Mouse (Mus musculus) forebrain, embryonic 16.5 days (tissue): ENCODE results near the gene Lmnb2. TPM values are rescaled to one million over a fixed set of nuclear protein-coding genes. Genes with fewer than 3 reads are reported as not detected.

Experiments
- ATAC-seq: fragments of 200-750 bp; cut with Nextera tagmentation; 2 replicates; pipeline ENCODE4 v1.8.0; 2017; ENCODE audit warnings: mild to moderate bottlenecking, moderate library complexity
- H3K27ac ChIP-seq: fragments of 300-500 bp; sonication (generic); 2 replicates; pipeline ENCODE4 v1.5.1; 2014; ENCODE audit warnings: low read length, control low read depth
- H3K27me3 ChIP-seq: fragments of 300-500 bp; sonication (generic); replicated peaks from 2 replicates; pipeline ENCODE4 v1.6.1; 2014; ENCODE audit warnings: low read length; ENCODE audit not compliant: control insufficient read depth, insufficient read depth
- H3K36me3 ChIP-seq: fragments of 300-500 bp; sonication (generic); 2 replicates; pipeline ENCODE4 v1.6.1; 2014; ENCODE audit not compliant: control insufficient read depth, insufficient read depth
- H3K4me1 ChIP-seq: fragments of 300-500 bp; sonication (generic); replicated peaks from 2 replicates; pipeline ENCODE4 v1.6.1; 2014; ENCODE audit warnings: low read length; ENCODE audit not compliant: control insufficient read depth, insufficient read depth
- H3K4me2 ChIP-seq: fragments of 300-500 bp; sonication (generic); 2 replicates; pipeline ENCODE4 v1.6.1; 2014; ENCODE audit warnings: mild to moderate bottlenecking, low read length, control low read depth
- H3K4me3 ChIP-seq: fragments of 300-500 bp; sonication (generic); replicated peaks from 2 replicates; pipeline ENCODE4 v1.5.1; 2014; ENCODE audit warnings: mild to moderate bottlenecking, low read length, control low read depth
- H3K9ac ChIP-seq: fragments of 300-500 bp; sonication (generic); replicated peaks from 2 replicates; pipeline ENCODE4 v1.6.1; 2014; ENCODE audit warnings: low read depth, low read length, control low read depth
- H3K9me3 ChIP-seq: fragments of 300-500 bp; sonication (generic); 2 replicates; pipeline ENCODE4 v1.6.1; 2016; ENCODE audit warnings: low read length; ENCODE audit not compliant: control insufficient read depth
- WGBS: fragments of 180-500 bp; shearing (Covaris S2); extraction: QIAGEN DNeasy Blood & Tissue Kit; methylation state at CpG from one replicate; pipeline ENCODE4 v1.1.7; 2014; 5-methylcytosine and 5-hydroxymethylcytosine counted together
- polyA plus RNA-seq: library from polyadenylated mRNA; unstranded; fragments of >200 nt; fragmentation: Nextera tagmentation; extraction: Ambion mirVana; gene quantifications from 2 replicates; pipeline ENCODE4 v1.2.1, GENCODE M21; 2015

Gene Lmnb2
- polyA plus RNA-seq, 1 experiment from 2014 or later = 59.8 TPM

DNA sequence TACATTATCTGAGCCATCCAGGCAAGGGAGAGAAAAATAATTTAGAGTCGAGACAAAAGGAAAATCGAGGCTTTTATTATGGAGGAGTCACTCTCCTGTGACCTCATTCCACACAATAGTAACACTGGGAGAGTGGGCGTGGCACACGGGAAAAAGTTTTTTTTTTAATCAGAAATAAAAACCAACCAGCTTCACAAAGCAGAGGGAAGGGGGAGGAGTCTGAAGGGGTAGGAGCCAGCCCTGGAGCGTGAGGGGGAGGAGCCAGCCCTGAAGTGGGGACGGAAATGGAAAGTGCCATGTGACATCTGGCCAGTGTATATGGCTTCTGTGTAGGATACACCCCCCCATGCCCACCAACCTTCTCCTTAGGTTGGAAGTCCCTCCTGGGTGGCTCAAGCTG, 30.5 kb upstream of the Lmnb2 start:
- WGBS = 26% methylated on average over 6 of the region's 6 CpGs

DNA sequence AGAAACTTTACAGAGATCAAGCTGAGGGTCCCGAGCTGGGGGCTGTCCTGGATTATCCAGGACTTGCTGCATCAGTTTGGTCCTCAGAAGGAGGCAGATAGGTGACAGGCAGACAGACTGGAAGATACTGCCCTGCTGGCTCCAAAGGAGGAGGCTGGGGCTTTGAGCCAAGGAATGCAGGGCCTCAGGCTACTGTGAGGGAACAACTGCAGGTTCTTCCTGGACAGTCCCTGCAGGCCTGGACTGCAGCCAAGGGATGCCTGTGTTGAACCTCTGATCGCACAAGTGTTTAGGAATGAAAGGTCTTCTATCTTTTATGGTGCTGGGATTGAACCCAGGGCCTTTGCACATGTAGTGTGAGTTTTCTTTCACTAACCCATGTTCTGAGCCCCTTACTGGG, 29.8 kb upstream of the Lmnb2 start:
- Histone ChIP-seq H3K4me1 (no peaks in the 10 kb centered on the region), H3K4me2 (no peak overlapping the region), H3K9ac (no peak overlapping the region), H3K4me3 (no peak overlapping the region), H3K27ac (no peak overlapping the region), H3K27me3 (no peaks in the 10 kb centered on the region), H3K36me3 (no peaks in the 10 kb centered on the region), H3K9me3 (no peaks in the 10 kb centered on the region)
- no peak for ATAC-seq
- WGBS = 35% methylated on average over 2 of the region's 2 CpGs

More for the DNA sequence above, 30.5 kb upstream of the Lmnb2 start:
- Histone ChIP-seq H3K4me2 (no peak overlapping the region), H3K4me1 (no peaks in the 10 kb centered on the region), H3K27ac (no peak overlapping the region), H3K4me3 (no peak overlapping the region), H3K9me3 (no peaks in the 10 kb centered on the region), H3K36me3 (no peaks in the 10 kb centered on the region), H3K27me3 (no peaks in the 10 kb centered on the region), H3K9ac (no peak overlapping the region)
- ATAC-seq = no peak

DNA sequence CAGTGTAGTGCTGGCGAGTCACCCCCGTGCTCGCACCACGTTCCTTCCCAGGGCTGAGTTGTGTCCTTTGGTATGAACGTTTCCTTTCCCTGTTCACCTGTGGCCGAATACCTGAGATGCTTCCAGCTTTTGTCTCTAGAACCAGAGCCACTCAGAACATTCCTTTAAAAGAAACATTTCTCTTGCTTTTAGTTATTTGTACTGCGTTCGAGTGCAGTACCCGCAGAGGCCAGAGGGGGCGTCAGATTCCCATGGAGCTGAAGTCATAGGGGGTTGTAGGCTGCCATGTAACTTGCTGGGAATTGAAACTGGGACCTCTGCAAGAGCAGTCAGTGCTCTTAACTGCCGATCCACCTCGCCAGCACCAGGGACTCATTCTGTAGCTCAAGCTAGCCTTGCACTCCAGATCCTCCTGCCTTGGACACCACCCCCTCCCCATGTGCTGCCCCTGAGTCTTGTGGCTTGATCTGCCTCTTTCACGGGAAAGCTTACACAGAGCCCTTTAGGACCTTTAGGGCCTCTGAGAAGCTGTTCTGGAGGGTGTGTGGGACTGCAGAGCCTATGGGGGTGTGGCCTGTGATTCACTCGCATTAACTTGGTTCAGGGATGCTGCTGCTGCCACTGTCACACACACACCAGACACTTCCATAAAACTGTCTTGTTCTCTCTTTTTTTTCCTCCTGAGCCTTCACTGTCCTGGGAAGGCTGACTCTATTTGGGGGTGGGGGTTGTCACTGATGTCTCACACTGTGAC, 28.8 kb upstream of the Lmnb2 start:
- Histone ChIP-seq H3K27me3 (no peaks in the 10 kb centered on the region), H3K4me3 (no peak overlapping the region), H3K9me3 (no peaks in the 10 kb centered on the region), H3K27ac (no peak overlapping the region), H3K4me1 (no peaks in the 10 kb centered on the region), H3K4me2 (no peak overlapping the region), H3K9ac (no peak overlapping the region), H3K36me3 (no peaks in the 10 kb centered on the region)
- WGBS = 64% methylated on average over 14 of the region's 14 CpGs
- ATAC-seq = no peak

GRCm38 (mm10) chr10:80944231-80944630, 26.2 kb upstream of the Lmnb2 start:
- H3K9ac ChIP-seq = no peak overlapping the region
- no peaks in the 10 kb centered on the region for H3K27me3 ChIP-seq
- H3K4me3 ChIP-seq = no peak overlapping the region
- H3K36me3 ChIP-seq = no peaks in the 10 kb centered on the region
- peaks cover 17% of the 10 kb centered on the region for H3K4me1 ChIP-seq
- H3K27ac ChIP-seq = no peak overlapping the region
- no peak for ATAC-seq
- no peak overlapping the region for H3K4me2 ChIP-seq
- 84% methylated on average over 5 of the region's 5 CpGs for WGBS
- no peaks in the 10 kb centered on the region for H3K9me3 ChIP-seq

GRCm38 (mm10) chr10:80943701-80944100, 25.7 kb upstream of the Lmnb2 start:
- H3K27ac ChIP-seq = no peak overlapping the region
- WGBS = 87% methylated on average over 9 of the region's 9 CpGs
- no peaks in the 10 kb centered on the region for H3K36me3 ChIP-seq
- H3K9ac ChIP-seq = no peak overlapping the region
- no peak for ATAC-seq
- H3K9me3 ChIP-seq = no peaks in the 10 kb centered on the region
- no peaks in the 10 kb centered on the region for H3K27me3 ChIP-seq
- no peak overlapping the region for H3K4me2 ChIP-seq
- H3K4me1 ChIP-seq = peaks cover 22% of the 10 kb centered on the region
- H3K4me3 ChIP-seq = no peak overlapping the region

DNA sequence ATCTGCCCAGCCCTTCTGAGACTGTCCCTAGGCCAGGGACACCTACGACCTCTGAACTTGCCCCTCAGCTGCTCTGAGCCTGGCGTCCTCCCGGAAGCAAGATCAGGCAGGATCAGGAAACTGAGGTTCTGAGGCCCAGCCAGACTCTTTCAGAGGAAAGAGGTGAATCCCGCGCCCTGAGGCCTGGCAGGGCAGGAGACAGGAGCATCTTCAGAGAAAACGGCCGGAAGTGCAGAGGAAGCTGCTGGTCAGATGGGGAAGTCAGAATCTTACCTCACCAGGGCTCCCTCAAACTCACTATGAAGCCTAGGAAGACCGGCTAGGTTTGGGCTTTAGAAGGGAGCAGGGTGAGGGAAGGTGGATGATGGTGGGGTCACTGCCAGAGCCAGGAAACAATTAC, 24.9 kb upstream of the Lmnb2 start:
- ATAC-seq = no peak
- Histone ChIP-seq H3K9ac (no peak overlapping the region), H3K4me1 (peaks cover 23% of the 10 kb centered on the region), H3K4me3 (no peak overlapping the region), H3K36me3 (no peaks in the 10 kb centered on the region), H3K27me3 (no peaks in the 10 kb centered on the region), H3K27ac (no peak overlapping the region), H3K9me3 (no peaks in the 10 kb centered on the region), H3K4me2 (no peak overlapping the region)
- 65% methylated on average over 8 of the region's 8 CpGs for WGBS

DNA sequence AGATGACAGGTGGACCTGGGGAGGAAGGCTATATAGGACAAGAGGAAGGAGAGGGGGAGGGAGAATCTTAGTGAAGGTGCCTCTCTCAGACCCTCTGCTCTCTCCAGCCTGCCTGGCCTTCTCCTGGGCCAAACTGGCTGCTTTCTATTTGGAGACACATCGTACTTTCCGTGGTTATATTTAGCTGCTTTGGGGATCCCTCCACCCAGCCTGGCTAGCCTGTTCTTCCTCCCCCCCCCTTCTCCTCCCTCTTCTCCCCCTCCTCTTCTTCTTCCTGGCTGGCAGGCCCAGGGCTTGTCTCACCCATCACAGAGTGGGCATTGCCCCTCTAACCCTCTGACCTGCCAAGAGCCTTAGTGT, 22.9 kb upstream of the Lmnb2 start:
- Histone ChIP-seq H3K27me3 (0 out of 2 replicates have a peak, but pooled peaks cover 5% of the 10 kb centered on the region), H3K27ac (no peak overlapping the region), H3K9ac (no peak overlapping the region), H3K9me3 (no peaks in the 10 kb centered on the region), H3K36me3 (no peaks in the 10 kb centered on the region), H3K4me2 (no peak overlapping the region), H3K4me1 (peaks cover 41% of the 10 kb centered on the region), H3K4me3 (no peak overlapping the region)
- WGBS = 67% methylated on average over 2 of the region's 2 CpGs
- no peak for ATAC-seq

DNA sequence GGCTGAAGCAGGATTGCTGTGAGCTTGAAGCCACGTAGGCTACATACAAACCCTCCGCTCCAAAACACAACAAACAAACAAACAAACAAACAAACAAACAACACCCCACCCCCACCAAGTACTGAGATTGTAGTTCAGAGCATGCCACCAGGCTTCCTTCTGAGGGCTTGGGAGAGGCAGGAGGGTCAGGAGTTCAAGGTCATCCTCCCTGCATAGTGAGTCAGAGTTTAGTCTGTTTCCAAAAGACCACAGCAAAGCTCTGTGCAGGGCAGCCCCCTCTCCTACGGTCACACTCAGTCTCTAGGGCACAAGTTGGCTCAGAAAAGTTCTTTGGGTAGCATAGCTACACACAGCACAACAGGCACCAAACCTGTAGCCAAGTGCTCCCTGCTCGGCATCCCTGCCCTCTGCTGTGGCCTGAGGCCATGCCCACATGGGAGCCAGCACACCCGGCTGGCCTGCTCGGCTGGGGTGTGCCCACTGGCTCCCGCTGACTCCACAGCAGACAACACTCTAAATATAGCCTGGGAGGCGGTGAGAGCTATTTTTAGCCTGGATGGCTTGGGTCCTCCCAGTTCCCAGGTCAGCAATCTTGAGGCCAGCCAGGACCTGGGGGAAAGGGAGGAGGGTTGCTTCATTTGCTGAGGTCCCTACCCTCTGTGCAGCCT, 22.4 kb upstream of the Lmnb2 start:
- peak overlapping the region; percentile 64 for H3K9ac ChIP-seq
- peak overlapping the region; percentile 77 for H3K4me2 ChIP-seq
- no peak overlapping the region for H3K27ac ChIP-seq
- H3K4me3 ChIP-seq = peak overlapping the region; percentile 44
- WGBS = 61% methylated on average over 8 of the region's 8 CpGs
- peaks cover 46% of the 10 kb centered on the region for H3K4me1 ChIP-seq
- 0 out of 2 replicates have a peak, but pooled peaks cover 5% of the 10 kb centered on the region for H3K27me3 ChIP-seq
- no peaks in the 10 kb centered on the region for H3K36me3 ChIP-seq
- no peak for ATAC-seq
- H3K9me3 ChIP-seq = no peaks in the 10 kb centered on the region

- Histone ChIP-seq H3K9ac (peak overlapping the region; percentile 64), H3K9me3 (no peaks in the 10 kb centered on the region), H3K4me3 (peak overlapping the region; percentile 44), H3K27me3 (0 out of 2 replicates have a peak, but pooled peaks cover 5% of the 10 kb centered on the region), H3K27ac (peak overlapping the region; percentile 29; the same call in 1 of the 2 replicates), H3K4me2 (peak overlapping the region; percentile 77), H3K4me1 (peaks cover 46% of the 10 kb centered on the region), H3K36me3 (no peaks in the 10 kb centered on the region)
- ATAC-seq = peak; percentile 67
- WGBS = 3% methylated on average over 28 of the region's 28 CpGs
Observed at GRCm38 (mm10) chr10:80939671-80940070, 21.6 kb upstream of the Lmnb2 start.
